Mouse (Mus musculus): ENCODE results near the gene B4galt5.

B4galt5 gene

DNA sequence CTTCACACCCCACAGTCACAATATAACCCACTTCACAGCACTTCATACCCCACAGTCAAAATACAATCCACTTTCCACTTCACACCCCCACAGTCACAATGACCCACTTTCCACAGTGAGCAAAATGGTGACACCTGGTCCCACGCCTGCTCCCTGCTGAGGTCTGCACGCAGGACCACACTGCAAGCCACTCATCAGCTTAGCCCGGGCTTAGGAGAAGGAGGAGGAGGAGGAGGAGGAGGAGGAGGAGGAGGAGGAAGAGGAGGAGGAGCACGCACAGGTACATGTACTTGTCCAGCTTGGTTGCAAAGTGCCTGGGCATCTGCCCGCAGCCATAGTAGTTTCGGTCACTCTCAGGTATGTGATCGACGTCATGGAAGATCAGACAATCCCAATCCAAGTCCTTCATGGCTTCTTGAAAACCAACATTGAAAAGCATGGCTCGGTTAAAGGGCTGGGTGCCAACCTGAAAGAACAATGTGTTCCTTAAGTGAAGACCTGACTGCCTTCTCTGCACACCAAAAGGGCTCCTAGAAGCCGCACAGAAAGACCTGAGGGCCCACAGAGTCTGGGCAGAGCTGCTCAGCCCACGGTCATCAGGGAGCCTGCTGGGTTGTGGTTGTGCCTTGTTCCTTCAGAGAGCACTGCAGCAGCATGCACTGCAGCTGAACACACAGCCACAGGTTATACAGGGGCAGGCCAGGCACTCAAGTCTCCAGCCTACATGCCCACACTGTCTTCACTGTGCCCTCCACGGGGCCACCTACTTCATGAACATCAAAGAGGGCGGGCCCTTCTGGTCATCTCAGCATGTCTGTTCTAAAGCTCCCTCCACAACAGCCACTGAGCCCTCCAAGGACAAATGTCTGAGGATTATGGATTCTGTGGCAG lies 43.4 kb downstream of the B4galt5 start:
- DNase-seq (ENCODE audit: low read depth, low spot score) = no peak

GRCm38 (mm10) chr2:167304651-167305381 lies 44.2 kb downstream of the B4galt5 start:
- no peak for DNase-seq (ENCODE audit: low read depth, low spot score)

DNA sequence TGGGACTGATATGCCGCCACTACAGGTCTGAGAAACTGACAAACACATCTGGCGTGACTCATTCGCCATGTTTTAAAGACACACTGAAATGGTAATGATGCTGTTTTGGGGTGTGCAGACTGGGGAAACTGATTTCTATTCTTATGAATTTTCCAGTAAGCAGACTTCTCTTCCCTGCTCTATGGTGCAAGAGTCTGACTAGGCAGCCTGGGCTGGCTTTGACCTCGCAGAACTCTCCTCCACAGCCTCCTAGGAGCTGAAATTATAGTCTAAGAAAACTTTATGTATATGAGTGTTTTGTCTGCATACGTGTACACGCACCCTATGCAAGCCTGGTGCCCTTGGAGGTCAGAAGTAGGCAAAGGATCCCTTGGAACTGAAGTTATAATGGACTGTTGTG lies 45.2 kb downstream of the B4galt5 start:
- DNase-seq (ENCODE audit: low read depth, low spot score) = no peak

DNA sequence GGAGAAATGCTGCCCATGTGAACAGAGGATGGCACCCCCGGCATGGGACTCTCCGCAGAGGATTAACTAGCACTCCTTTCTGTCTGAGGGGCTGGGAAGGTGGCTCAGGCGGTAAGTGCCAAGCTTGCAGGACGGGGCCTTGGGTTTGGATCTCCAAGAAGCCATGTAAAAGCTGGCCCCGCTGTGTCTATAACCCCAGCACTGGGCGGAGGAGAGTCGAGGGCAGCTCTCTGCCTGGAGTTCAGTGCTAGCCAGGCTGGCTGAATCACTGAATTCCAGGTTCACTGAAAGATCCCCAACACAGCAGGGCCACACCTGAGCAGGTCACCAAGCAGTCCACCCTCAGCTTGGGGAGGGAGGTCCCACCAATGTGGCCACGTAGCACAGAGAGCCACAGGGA lies 45.8 kb downstream of the B4galt5 start:
- DNase-seq (ENCODE audit: low read depth, low spot score) = no peak

GRCm38 (mm10) chr2:167302641-167303040 lies 46.3 kb downstream of the B4galt5 start:
- no peak for DNase-seq (ENCODE audit: low read depth, low spot score)

GRCm38 (mm10) chr2:167302031-167302430 lies 47.0 kb downstream of the B4galt5 start:
- no peak for DNase-seq (ENCODE audit: low read depth, low spot score)

DNA sequence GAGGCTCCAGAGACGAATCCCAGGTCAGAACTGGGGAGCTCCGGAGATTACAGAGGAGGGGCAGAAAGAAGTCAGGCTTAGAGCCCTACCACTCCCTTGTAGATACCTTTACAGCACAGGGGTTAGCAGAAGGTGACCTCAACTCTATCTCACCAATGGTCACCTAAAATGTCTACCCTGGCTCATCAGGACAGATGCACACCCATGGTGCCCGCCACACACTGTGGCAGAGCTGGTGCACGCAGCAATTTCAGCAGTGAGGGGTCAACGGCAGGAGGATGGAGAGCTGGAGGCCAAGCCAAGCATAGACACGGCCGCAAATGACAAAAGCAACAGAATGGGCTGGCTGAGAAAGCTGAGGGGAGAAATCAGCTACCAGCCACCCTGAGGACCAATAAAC lies 47.4 kb downstream of the B4galt5 start:
- no peak for DNase-seq (ENCODE audit: low read depth, low spot score)

- DNase-seq (ENCODE audit: low read depth, low spot score) = no peak
Measured at GRCm38 (mm10) chr2:167300943-167301497, 48.0 kb downstream of the B4galt5 start.

DNA sequence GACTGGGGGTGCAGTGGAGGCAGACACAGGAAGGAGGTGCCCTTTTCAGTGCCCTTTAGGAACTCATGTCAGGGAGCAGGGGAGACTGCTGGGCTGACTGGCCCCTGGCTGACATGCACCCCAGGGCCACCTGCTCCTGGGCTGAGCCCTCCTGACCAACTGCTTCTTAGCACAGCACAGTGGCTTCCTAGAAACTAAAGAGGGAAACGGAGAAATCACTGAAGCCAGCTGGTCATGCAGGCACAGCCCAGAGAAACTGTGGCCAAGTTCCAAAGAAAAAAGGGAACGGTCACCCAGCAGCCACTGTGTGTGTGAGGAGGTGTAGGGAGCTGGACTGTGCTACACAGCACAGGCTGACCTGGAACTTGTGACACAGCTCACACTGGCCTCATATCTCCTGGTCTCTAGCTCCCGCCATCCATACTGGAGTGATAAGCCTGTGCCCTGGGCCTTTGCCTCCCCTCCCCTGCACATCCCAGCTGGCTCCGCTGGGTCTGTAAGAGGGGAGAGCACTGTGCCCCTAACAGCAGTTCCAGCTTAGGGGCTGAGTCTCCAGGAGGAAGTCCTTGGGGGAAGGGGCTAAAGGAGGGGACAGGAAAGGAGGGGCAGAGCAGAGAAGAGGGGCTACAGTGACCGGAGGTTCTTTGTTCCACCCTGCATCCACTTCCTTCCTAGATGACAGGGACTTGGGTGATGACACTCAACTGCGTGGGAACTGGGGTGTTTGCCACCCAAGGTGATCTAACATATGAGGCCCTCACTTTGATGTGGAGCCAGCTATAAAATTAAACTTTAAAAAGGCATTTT lies 48.9 kb downstream of the B4galt5 start:
- DNase-seq (ENCODE audit: low read depth, low spot score) = no peak

GRCm38 (mm10) chr2:167298729-167299705 lies 50.0 kb downstream of the B4galt5 start:
- no peak for DNase-seq (ENCODE audit: low read depth, low spot score)

- DNase-seq (ENCODE audit: low read depth, low spot score) = no peak
Measured at GRCm38 (mm10) chr2:167297985-167298384, 51.0 kb downstream of the B4galt5 start.

- DNase-seq (ENCODE audit: low read depth, low spot score) = no peak
Measured at GRCm38 (mm10) chr2:167294926-167295325, 54.1 kb downstream of the B4galt5 start.

- DNase-seq (ENCODE audit: low read depth, low spot score) = no peak
Measured at GRCm38 (mm10) chr2:167294216-167294615, 54.8 kb downstream of the B4galt5 start.

DNA sequence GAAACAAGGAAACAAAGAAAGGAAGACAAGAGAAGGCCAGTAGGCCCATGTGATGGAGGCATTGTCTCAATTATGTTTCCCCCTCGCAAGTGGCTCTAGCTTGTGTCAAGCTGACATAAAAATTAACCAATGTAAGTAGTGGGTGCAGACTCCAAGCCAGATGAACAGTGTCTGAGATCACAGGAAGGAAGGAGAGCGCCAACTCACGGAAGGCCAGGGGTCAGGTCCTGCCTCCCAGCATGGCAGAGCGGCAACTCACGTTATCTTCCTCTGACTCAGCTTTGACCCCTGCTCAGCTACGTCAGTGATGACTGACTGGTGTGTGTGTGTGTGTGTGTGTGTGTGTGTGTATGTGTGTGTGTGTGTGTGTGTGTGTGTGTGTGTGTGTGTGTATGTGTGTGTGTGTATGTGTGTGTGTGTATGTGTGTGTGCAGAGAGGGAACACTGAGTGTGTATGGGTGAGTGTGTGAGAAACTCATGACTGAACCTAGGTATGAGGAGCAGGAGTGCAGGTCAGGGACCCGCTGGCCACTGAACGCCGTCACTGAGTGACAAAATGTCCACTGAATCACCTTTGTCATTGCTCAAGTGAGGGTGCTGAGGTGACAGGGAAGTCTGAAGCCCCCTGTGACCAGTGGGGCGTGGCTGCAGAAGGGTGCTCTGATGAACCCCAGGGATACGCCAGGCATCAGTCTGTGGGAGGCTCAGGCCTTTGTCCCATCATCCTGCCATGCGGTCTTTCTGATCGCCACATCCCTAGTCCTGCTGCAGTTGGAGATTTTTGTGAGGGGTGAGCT lies 55.5 kb downstream of the B4galt5 start:
- peak; percentile 58 for DNase-seq (ENCODE audit: low read depth, low spot score)

DNA sequence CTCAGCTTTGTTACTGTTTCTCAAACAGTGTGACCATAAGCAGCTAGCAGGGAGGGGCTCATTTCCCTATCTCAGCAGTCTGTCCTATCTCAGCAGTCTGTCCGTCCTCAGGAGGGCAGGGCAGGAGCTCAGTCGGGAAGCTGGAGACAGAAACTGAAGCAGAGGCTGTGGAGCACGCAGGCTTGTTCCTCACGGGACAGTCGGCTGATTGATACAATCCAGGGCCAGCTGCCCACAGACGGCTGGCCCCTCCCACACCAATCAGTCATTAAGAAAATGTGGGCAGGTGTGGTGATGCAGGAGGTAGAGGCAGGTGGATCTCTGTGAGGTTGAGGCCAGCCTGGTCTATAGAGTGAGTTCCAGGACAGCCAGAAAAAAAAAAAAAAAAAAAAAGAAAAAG lies 56.1 kb downstream of the B4galt5 start:
- DNase-seq (ENCODE audit: low read depth, low spot score) = no peak

GRCm38 (mm10) chr2:167292151-167292591 lies 56.8 kb downstream of the B4galt5 start:
- DNase-seq (ENCODE audit: low read depth, low spot score) = no peak

DNA sequence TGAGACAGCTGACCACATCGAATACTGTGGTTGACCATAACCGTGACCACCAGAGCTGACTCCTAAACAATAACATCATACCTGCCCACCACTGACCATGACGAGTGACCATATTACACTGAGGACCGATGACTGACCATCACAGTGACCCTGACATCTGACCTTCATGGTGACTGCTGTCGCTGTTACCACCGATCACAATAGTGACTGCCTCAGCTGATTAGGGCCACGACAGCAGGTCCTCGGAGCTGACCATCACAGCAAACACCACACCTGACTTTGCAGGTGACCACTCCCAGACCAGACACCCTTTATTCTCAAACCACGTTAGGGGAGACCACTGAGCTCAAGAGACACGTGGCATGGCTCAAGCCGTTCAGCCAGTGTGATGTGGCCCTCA lies 57.3 kb downstream of the B4galt5 start:
- no peak for DNase-seq (ENCODE audit: low read depth, low spot score)

DNA sequence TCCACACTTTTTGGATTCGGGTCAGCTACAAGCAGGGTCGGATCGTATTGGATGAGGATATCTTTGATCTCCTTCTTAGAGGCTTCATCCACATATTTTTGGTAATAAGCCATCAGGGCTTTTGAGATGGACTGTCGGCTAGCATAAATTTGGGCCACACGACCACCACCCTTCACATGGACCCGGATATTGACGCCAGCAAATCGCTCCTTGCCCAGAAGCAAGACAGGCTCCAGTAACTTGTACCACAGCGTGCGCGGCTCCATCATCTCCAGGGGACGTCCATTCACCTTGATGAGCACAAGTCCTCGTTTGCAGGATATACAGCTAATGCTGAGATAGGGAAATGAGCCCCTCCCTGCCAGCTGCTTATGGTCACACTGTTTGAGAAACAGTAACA lies 67.5 kb downstream of the B4galt5 start:
- DNase-seq (ENCODE audit: low read depth, low spot score) = no peak

DNA sequence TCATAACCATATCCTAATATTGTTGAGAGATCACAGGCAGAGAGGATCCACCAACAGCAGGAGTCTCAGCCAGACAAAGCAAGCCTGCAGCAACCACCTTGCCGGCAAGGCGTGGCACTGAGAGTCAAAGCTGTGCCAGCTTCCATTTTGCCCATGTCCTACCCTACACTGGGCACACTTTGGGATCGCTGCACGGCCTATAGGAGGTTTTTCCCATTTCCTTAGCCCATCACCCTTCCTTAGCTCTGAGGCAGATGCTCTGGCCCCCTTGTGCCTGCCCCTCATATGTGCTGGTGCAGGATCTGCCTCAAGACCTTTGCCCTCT lies 68.0 kb downstream of the B4galt5 start:
- DNase-seq (ENCODE audit: low read depth, low spot score) = no peak
